7 mouse cellular contexts compared by ENCODE assay signal in the genomic region with DNA sequence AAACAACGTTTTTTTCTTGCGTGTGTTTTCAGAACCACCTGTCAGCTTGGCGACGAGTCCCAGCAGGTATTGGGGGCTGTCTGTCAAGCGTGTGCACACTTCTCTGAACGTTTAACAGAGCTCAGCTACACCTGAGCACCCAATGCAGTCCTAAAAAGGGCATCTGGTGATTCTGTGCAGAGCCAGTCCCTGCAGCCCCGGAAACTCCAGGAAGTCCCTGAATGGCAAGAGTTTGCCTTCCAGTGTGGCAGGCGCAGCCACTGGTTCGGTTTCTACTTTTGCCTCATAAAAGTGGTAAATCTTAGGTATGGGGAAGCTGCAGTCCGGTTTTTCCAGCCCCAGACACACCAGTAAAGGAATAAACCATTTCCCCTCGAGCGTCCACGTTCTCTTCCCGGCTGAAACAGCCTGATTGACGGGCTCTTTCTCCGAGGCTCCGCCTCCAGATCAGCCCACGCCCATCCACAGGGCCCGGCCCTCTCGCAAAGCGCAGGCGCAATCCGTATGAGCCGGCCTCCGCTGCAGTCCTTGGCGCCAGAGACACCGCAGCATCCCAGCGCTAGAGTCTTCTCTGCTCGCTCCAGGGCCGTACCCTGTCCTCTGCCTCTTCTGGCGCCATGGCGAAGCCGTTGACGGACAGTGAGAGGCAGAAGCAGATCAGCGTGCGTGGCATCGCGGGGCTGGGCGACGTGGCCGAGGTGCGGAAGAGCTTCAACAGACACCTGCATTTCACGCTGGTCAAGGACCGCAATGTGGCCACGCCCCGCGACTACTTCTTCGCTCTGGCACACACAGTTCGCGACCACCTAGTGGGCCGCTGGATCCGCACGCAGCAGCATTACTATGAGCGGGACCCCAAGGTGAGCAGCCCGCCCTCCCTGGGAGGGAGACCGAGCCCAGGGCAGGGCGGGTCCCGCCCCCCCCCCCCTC. TPM values are rescaled to one million over a fixed set of nuclear protein-coding genes. Genes with fewer than 3 reads are reported as not detected.
DNase-seq lines count a peak whose midpoint lies in the region; ATAC-seq and TF ChIP-seq lines count a peak whose summit lies in the region.

A gene (plus strand): TSS at position 485 of the 930 bp plus-strand sequence.

- no peaks in the 10 kb centered on the region for H3K9me3 ChIP-seq in embryonic facial prominence, embryonic 10.5 days
- H3K9me3 ChIP-seq in intestine, postnatal 0 days (ENCODE audit: control insufficient read depth) = no peaks in the 10 kb centered on the region
- H3K9me3 ChIP-seq in limb, embryonic 10.5 days (replicated peaks) = no peaks in the 10 kb centered on the region
- H3K9me3 ChIP-seq in midbrain, embryonic 13.5 days = no peaks in the 10 kb centered on the region

- peak; percentile 97 for ATAC-seq in intestine, postnatal 0 days
- ATAC-seq in midbrain, embryonic 13.5 days = peak; percentile 98

- 0 out of 2 replicates have a peak, but pooled peaks have one; percentile 6 for TF ChIP-seq CTCF in intestine, postnatal 0 days (IDR thresholded peaks at IDR 0.05; ENCODE audit: low read depth)
- TF ChIP-seq CTCF in spleen, adult 2 months (IDR thresholded peaks at IDR 0.05; ENCODE audit: extremely low read depth, insufficient read depth, insufficient read length, insufficient replicate concordance) = no peak

- 3% methylated on average over 58 of the region's 58 CpGs for WGBS in embryonic facial prominence, embryonic 10.5 days
- WGBS in intestine, postnatal 0 days = under 1% methylated on average over 58 of the region's 58 CpGs
- 2% methylated on average over 54 of the region's 58 CpGs for WGBS in limb, embryonic 10.5 days
- 3% methylated on average over 58 of the region's 58 CpGs for WGBS in midbrain, embryonic 13.5 days
- WGBS in spleen, adult 2 months = 1% methylated on average over 58 of the region's 58 CpGs

- peaks cover 36% of the 10 kb centered on the region for H3K4me1 ChIP-seq in embryonic facial prominence, embryonic 10.5 days
- 0 out of 2 replicates have a peak, but pooled peaks cover 4% of the 10 kb centered on the region for H3K4me1 ChIP-seq in intestine, postnatal 0 days (replicated peaks; ENCODE audit: control insufficient read depth, insufficient read depth, low read length)
- H3K4me1 ChIP-seq in limb, embryonic 10.5 days = peaks cover 18% of the 10 kb centered on the region
- H3K4me1 ChIP-seq in midbrain, embryonic 13.5 days (replicated peaks) = peaks cover 28% of the 10 kb centered on the region
- peaks cover 2% of the 10 kb centered on the region; the same call in 1 of the 2 replicates for H3K4me1 ChIP-seq in spleen, adult 2 months (ENCODE audit: control insufficient read depth, insufficient read depth, insufficient read length)

- TF ChIP-seq POLR2A in spleen, adult 2 months (IDR thresholded peaks at IDR 0.05; ENCODE audit: low read depth, low read length) = peak; percentile 59

- no peaks in the 10 kb centered on the region for H3K27me3 ChIP-seq in embryonic facial prominence, embryonic 10.5 days (replicated peaks; ENCODE audit: low read depth, poor library complexity, severe bottlenecking)
- no peaks in the 10 kb centered on the region for H3K27me3 ChIP-seq in intestine, postnatal 0 days (replicated peaks; ENCODE audit: control insufficient read depth, insufficient read depth, low read length)
- no peaks in the 10 kb centered on the region for H3K27me3 ChIP-seq in limb, embryonic 10.5 days (ENCODE audit: low read depth, poor library complexity, severe bottlenecking)
- peaks cover 9% of the 10 kb centered on the region for H3K27me3 ChIP-seq in midbrain, embryonic 13.5 days
- no peaks in the 10 kb centered on the region for H3K27me3 ChIP-seq in spleen, adult 2 months (ENCODE audit: control insufficient read depth, insufficient read depth, low read length)

- H3K36me3 ChIP-seq in embryonic facial prominence, embryonic 10.5 days (replicated peaks) = peaks cover 9% of the 10 kb centered on the region
- H3K36me3 ChIP-seq in intestine, postnatal 0 days (ENCODE audit: control insufficient read depth, insufficient read depth) = no peaks in the 10 kb centered on the region
- H3K36me3 ChIP-seq in limb, embryonic 10.5 days = peaks cover 5% of the 10 kb centered on the region; the same call in 1 of the 2 replicates
- no peaks in the 10 kb centered on the region for H3K36me3 ChIP-seq in midbrain, embryonic 13.5 days
- H3K36me3 ChIP-seq in spleen, adult 2 months (ENCODE audit: control insufficient read depth, insufficient read depth, low read length) = no peaks in the 10 kb centered on the region

- peak within 1 kb of the TSS; percentile 65 for H3K9ac ChIP-seq in intestine, postnatal 0 days (ENCODE audit: low read depth, low read length)
- peak within 1 kb of the TSS; percentile 82 for H3K9ac ChIP-seq in midbrain, embryonic 13.5 days (replicated peaks)

- H3K4me2 ChIP-seq in intestine, postnatal 0 days (replicated peaks; ENCODE audit: low read depth) = peak within 1 kb of the TSS; percentile 95
- peak within 1 kb of the TSS; percentile 94 for H3K4me2 ChIP-seq in midbrain, embryonic 13.5 days (replicated peaks)

- peak within 1 kb of the TSS; percentile 86 for H3K27ac ChIP-seq in embryonic facial prominence, embryonic 10.5 days (replicated peaks)
- peak within 1 kb of the TSS; percentile 66 for H3K27ac ChIP-seq in intestine, postnatal 0 days (ENCODE audit: low read depth, low read length)
- H3K27ac ChIP-seq in limb, embryonic 10.5 days = peak within 1 kb of the TSS; percentile 85
- peak within 1 kb of the TSS; percentile 67 for H3K27ac ChIP-seq in midbrain, embryonic 13.5 days
- peak within 1 kb of the TSS; percentile 63 for H3K27ac ChIP-seq in spleen, adult 2 months (ENCODE audit: insufficient read depth, low read length)

- DNase-seq in adrenal gland, postnatal 14 days = peak; percentile 94
- DNase-seq in embryonic facial prominence, embryonic 10.5 days (ENCODE audit: low spot score) = peak; percentile 92
- DNase-seq in gonadal fat pad, adult 2 months (ENCODE audit: low read depth) = no peak
- DNase-seq in limb, embryonic 10.5 days (ENCODE audit: low spot score) = peak; percentile 86
- DNase-seq in spleen, adult 2 months (ENCODE audit: low read depth in 1 of 2, low spot score in 2 of 2) = peak; percentile 72 to 81

- H3K4me3 ChIP-seq in embryonic facial prominence, embryonic 10.5 days = peak within 1 kb of the TSS; percentile 89
- H3K4me3 ChIP-seq in intestine, postnatal 0 days (ENCODE audit: low read depth, low read length) = peak within 1 kb of the TSS; percentile 69
- peak within 1 kb of the TSS; percentile 85 for H3K4me3 ChIP-seq in limb, embryonic 10.5 days
- peak within 1 kb of the TSS; percentile 80 for H3K4me3 ChIP-seq in midbrain, embryonic 13.5 days (replicated peaks)
- peak within 1 kb of the TSS; percentile 77 for H3K4me3 ChIP-seq in spleen, adult 2 months (ENCODE audit: extremely low read depth, insufficient read depth, insufficient read length)

RNA-seq across cellular contexts. Expression of the gene that starts here (rescaled TPM):
- total RNA-seq in adrenal gland, postnatal 14 days (2021) = 41.7 and 45.3 TPM in 2 replicates
- 62.1 and 66.3 TPM in 2 replicates for polyA plus RNA-seq in embryonic facial prominence, embryonic 10.5 days (2016; fragmentation: Nextera tagmentation; extraction: Ambion mirVana)
- 110 and 124 TPM in 2 replicates for polyA plus RNA-seq in gonadal fat pad, adult 2 months (2012; rRNA removed)
- 42.3 and 43.7 TPM in 2 replicates for polyA plus RNA-seq in intestine, postnatal 0 days (2015; fragmentation: Nextera tagmentation; extraction: Ambion mirVana)
- 48.7 and 61.1 TPM in 2 replicates for polyA plus RNA-seq in limb, embryonic 10.5 days (2016; fragmentation: Nextera tagmentation; extraction: Ambion mirVana)
- 66.0 and 72.5 TPM in 2 replicates for polyA plus RNA-seq in midbrain, embryonic 13.5 days (2015; fragmentation: Nextera tagmentation; extraction: Ambion mirVana)
- 25.7 and 28.9 TPM in 2 replicates for polyA plus RNA-seq in spleen, adult 2 months (2012; rRNA removed)
